Mouse (Mus musculus) erythroblast, embryonic 14.5 days (primary cell): Measurements from ENCODE around the gene Gm28729. TPM values are rescaled to one million over a fixed set of nuclear protein-coding genes. Genes with fewer than 3 reads are reported as not detected.
A peak's percentile ranks its signal among the peaks of the same experiment; 100 is the strongest.

Experiments
- H3K27me3 ChIP-seq: 2 replicates; pipeline ENCODE4 v1.6.1; 2012; ENCODE audit warnings: inconsistent platforms; ENCODE audit not compliant: control insufficient read depth
- H3K36me3 ChIP-seq: 2 replicates; pipeline ENCODE4 v1.6.1; 2012; ENCODE audit warnings: mild to moderate bottlenecking, inconsistent platforms; ENCODE audit not compliant: control insufficient read depth
- H3K4me1 ChIP-seq: 2 replicates; pipeline ENCODE4 v1.6.1; 2012; ENCODE audit warnings: inconsistent platforms; ENCODE audit not compliant: control insufficient read depth
- H3K4me3 ChIP-seq: replicated peaks from 2 replicates; pipeline ENCODE3; 2012; ENCODE audit warnings: moderate library complexity, mild to moderate bottlenecking, inconsistent platforms
- H3K9me3 ChIP-seq: 2 replicates; pipeline ENCODE4 v1.6.1; 2012; ENCODE audit warnings: low read length, inconsistent platforms, mixed read lengths; ENCODE audit not compliant: control insufficient read depth
- GATA1 ChIP-seq: IDR thresholded peaks from 2 replicates; pipeline ENCODE4 v1.6.1; 2012; ENCODE audit warnings: low read length, inconsistent platforms, mixed read lengths
- TAL1 ChIP-seq: IDR thresholded peaks from 3 replicates; pipeline ENCODE4 v1.6.1; 2012; ENCODE audit warnings: low read length, inconsistent platforms, mixed read lengths
- polyA plus RNA-seq: library from polyadenylated mRNA; stranded (reverse); fragments of >175 nt; gene quantifications from 2 replicates; pipeline ENCODE4 v1.2.3, GENCODE M21; 2012

Gene Gm28729
- polyA plus RNA-seq, 1 experiment, result not detected

- peaks cover 14% of the 10 kb centered on the region for H3K9me3 ChIP-seq
- no peaks in the 10 kb centered on the region; the same call in 1 of the 2 replicates for H3K36me3 ChIP-seq
- H3K4me3 ChIP-seq, result no peak overlapping the region
- H3K27me3 ChIP-seq, result no peaks in the 10 kb centered on the region; the same call in 1 of the 2 replicates
- no peaks in the 10 kb centered on the region for H3K4me1 ChIP-seq
- TF ChIP-seq TAL1 (no peak), GATA1 (no peak)
These were observed 64.8 kb downstream of the Gm28729 start for GRCm38 (mm10) chr9:96460117-96460865.

GRCm38 (mm10) chr9:96455618-96456017 lies 69.4 kb downstream of the Gm28729 start:
- H3K27me3 ChIP-seq, result no peaks in the 10 kb centered on the region; the same call in 1 of the 2 replicates
- H3K4me3 ChIP-seq, result no peak overlapping the region
- H3K36me3 ChIP-seq, result no peaks in the 10 kb centered on the region
- no peaks in the 10 kb centered on the region for H3K9me3 ChIP-seq
- H3K4me1 ChIP-seq, result no peaks in the 10 kb centered on the region
- TF ChIP-seq TAL1 (no peak), GATA1 (no peak)

- Histone ChIP-seq H3K9me3 (no peaks in the 10 kb centered on the region), H3K27me3 (no peaks in the 10 kb centered on the region; the same call in 1 of the 2 replicates), H3K36me3 (no peaks in the 10 kb centered on the region), H3K4me3 (no peak overlapping the region), H3K4me1 (no peaks in the 10 kb centered on the region)
- no peak for TF ChIP-seq TAL1
- no peak for TF ChIP-seq GATA1
These were observed 72.1 kb downstream of the Gm28729 start for GRCm38 (mm10) chr9:96452956-96453355.

- H3K4me3 ChIP-seq, result no peak overlapping the region
- no peaks in the 10 kb centered on the region; the same call in 1 of the 2 replicates for H3K27me3 ChIP-seq
- TF ChIP-seq GATA1 (no peak), TAL1 (no peak)
- no peaks in the 10 kb centered on the region for H3K4me1 ChIP-seq
- no peaks in the 10 kb centered on the region for H3K36me3 ChIP-seq
- H3K9me3 ChIP-seq, result no peaks in the 10 kb centered on the region
These were observed 74.0 kb downstream of the Gm28729 start for GRCm38 (mm10) chr9:96450900-96451720.

GRCm38 (mm10) chr9:96449514-96449913 lies 75.5 kb downstream of the Gm28729 start:
- H3K4me3 ChIP-seq, result no peak overlapping the region

GRCm38 (mm10) chr9:96445351-96445750 lies 79.7 kb downstream of the Gm28729 start:
- TF ChIP-seq TAL1 (no peak), GATA1 (no peak)
- Histone ChIP-seq H3K4me1 (no peaks in the 10 kb centered on the region), H3K27me3 (peaks cover 12% of the 10 kb centered on the region), H3K36me3 (no peaks in the 10 kb centered on the region), H3K9me3 (no peaks in the 10 kb centered on the region), H3K4me3 (no peak overlapping the region)

More at GRCm38 (mm10) chr9:96449514-96449913, 75.5 kb downstream of the Gm28729 start:
- H3K36me3 ChIP-seq, result no peaks in the 10 kb centered on the region
- TF ChIP-seq TAL1 (no peak), GATA1 (no peak)
- no peaks in the 10 kb centered on the region for H3K9me3 ChIP-seq
- H3K27me3 ChIP-seq, result no peaks in the 10 kb centered on the region
- no peaks in the 10 kb centered on the region for H3K4me1 ChIP-seq

GRCm38 (mm10) chr9:96442081-96442480 lies 83.0 kb downstream of the Gm28729 start:
- Histone ChIP-seq H3K4me1 (peaks cover 2% of the 10 kb centered on the region; the same call in 1 of the 2 replicates), H3K4me3 (no peak overlapping the region), H3K9me3 (no peaks in the 10 kb centered on the region), H3K27me3 (peaks cover 45% of the 10 kb centered on the region), H3K36me3 (no peaks in the 10 kb centered on the region)
- TF ChIP-seq GATA1 (no peak), TAL1 (no peak)

GRCm38 (mm10) chr9:96438334-96438871 lies 86.7 kb downstream of the Gm28729 start:
- H3K27me3 ChIP-seq, result peaks cover 61% of the 10 kb centered on the region
- no peaks in the 10 kb centered on the region for H3K36me3 ChIP-seq
- no peak for TF ChIP-seq GATA1
- TF ChIP-seq TAL1, result no peak
- peaks cover 2% of the 10 kb centered on the region; the same call in 1 of the 2 replicates for H3K4me1 ChIP-seq
- no peaks in the 10 kb centered on the region for H3K9me3 ChIP-seq
- H3K4me3 ChIP-seq, result no peak overlapping the region

GRCm38 (mm10) chr9:96437805-96438333 lies 87.2 kb downstream of the Gm28729 start:
- H3K4me1 ChIP-seq, result peaks cover 2% of the 10 kb centered on the region; the same call in 1 of the 2 replicates
- TF ChIP-seq GATA1, result no peak
- no peaks in the 10 kb centered on the region for H3K9me3 ChIP-seq
- no peaks in the 10 kb centered on the region for H3K36me3 ChIP-seq
- H3K27me3 ChIP-seq, result peaks cover 61% of the 10 kb centered on the region
- H3K4me3 ChIP-seq, result peak overlapping the region; percentile 3
